Mouse (Mus musculus): ENCODE data around the gene Rslcan18.
"Not testable (repeated sequence)": the region's sequence is repeated elsewhere in the genome, so short reads cannot be mapped to it uniquely, and the experiment has no call there.

Gene Rslcan18

GRCm38 (mm10) chr13:67116163-67116562 is at the start of gene Rslcan18:
Rslcan18 (minus strand) TSS chr13:67116263.
- not testable (repeated sequence) for DNase-seq (ENCODE audit: low spot score in 2 of 2)

- peak; percentile 71 to 77 for DNase-seq (ENCODE audit: low spot score in 2 of 2)
Observed at GRCm38 (mm10) chr13:67128038-67128721, 12.1 kb upstream of the Rslcan18 start.

- DNase-seq (ENCODE audit: low spot score in 2 of 2), result not testable (repeated sequence)
Observed at GRCm38 (mm10) chr13:67127507-67127906, 11.4 kb upstream of the Rslcan18 start.

GRCm38 (mm10) chr13:67124460-67124859 is 8.4 kb upstream of the Rslcan18 start:
- DNase-seq (ENCODE audit: low spot score in 2 of 2), result no peak

DNA sequence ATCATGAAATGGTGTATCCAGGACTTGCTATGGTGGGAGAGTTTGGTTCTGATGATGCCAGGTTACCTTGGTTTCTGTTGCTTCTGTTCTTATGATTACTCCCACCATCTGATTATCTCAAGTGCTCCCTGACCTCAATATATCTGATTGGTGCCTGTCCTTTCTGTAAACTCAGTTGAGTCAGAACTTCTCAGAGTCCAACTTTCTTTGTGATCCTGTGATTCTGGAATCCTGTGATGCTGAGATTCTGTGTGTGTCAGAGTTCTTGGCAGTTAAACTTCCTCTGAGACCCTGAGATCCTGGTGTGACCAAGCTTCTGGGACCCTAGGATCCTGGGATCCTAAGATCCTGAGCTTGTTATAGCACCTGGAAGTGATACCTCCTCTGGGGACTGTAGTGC is 5.3 kb upstream of the Rslcan18 start, which contains the start of gene Zfp759:
TSS of gene Zfp759 (plus strand) at position 301 of the 400 bp plus-strand sequence.
- not testable (repeated sequence) for DNase-seq (ENCODE audit: low spot score in 2 of 2)

- DNase-seq (ENCODE audit: low spot score in 2 of 2), result no peak
Observed at GRCm38 (mm10) chr13:67113287-67113686, 2.8 kb downstream of the Rslcan18 start.

- no peak for DNase-seq (ENCODE audit: low spot score in 2 of 2)
Observed at GRCm38 (mm10) chr13:67112096-67112495, 4.0 kb downstream of the Rslcan18 start.

GRCm38 (mm10) chr13:67108821-67109206 is 7.2 kb downstream of the Rslcan18 start:
- DNase-seq (ENCODE audit: low spot score in 2 of 2), result peak in 1 of 2 experiments; percentile 20

DNA sequence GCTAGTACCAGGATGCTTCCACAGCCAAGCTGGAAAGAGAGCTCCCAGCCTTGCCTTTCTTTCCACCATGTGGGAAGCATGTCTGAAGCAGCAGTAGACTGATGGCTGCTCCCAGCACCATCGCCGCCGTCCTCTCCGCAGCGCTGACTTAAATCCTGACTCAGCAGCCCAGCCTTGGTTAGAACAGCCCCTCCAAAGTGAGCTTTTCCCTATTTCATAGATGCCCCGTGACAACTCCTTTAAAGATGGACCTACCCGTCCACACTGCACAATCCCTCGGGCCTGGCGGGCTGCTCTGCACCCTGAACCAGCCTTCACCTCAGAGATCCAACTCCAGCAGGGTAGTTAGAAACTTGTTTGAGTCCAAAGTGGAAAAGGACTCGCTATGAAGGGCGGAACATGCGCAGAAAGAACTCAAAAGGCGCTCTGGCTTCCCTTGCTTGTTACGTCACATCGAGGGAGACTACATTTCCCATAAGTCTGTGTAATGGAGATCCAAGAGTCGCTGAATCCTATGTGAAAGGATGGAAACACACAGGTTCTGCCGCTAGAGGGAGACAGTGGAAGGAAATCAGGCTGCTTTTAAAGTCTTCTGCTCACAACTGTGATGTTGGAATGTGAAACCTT is 7.8 kb downstream of the Rslcan18 start, which contains the start of gene Gm28557:
TSS of gene Gm28557 (minus strand) at position 411 of the 627 bp plus-strand sequence.
- peak; percentile 77 to 86 for DNase-seq (ENCODE audit: low spot score in 2 of 2)

DNA sequence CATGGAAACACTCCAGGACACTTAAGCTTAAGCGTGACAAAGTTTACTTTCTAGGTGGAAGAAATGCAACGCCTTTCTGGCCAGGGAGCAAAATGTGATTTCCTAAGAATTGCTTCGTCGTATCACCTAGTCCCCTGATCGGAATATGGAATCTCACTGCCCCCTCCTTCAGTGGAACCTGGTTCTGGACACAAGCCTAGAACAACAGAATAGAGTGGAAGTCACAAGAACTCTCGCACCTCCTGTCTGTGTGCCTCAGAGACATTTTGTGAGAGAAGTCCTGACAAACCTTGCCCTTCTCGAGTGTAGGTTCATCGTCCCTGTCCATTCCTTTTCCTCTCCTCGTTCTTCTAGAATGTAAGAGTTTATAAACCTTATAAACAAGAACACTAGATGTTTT is 8.4 kb downstream of the Rslcan18 start:
- DNase-seq (ENCODE audit: low spot score in 2 of 2), result no peak

DNA sequence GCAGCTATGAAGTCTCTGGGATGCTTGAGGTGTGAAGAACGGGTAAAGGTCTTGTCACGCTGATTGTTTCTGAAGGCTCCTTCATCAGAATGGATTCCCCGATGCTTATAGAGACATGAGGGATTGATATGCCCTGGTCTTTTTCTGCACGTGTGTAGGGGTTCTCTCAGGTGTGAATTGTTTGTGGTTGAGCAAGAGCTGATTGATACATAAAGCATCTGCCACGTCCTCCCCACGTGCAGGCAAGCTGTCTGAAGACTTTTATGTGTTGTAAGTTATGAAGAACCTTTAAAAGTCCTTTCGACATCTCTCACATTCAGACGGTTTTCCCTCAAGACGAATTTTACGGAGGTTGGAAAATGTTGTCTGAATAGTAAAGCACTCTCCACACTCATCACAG is 18.2 kb downstream of the Rslcan18 start, which contains the start of gene Zfp708:
TSS of gene Zfp708 (minus strand) at position 101 of the 400 bp plus-strand sequence.
- DNase-seq (ENCODE audit: low spot score in 2 of 2), result no peak

DNA sequence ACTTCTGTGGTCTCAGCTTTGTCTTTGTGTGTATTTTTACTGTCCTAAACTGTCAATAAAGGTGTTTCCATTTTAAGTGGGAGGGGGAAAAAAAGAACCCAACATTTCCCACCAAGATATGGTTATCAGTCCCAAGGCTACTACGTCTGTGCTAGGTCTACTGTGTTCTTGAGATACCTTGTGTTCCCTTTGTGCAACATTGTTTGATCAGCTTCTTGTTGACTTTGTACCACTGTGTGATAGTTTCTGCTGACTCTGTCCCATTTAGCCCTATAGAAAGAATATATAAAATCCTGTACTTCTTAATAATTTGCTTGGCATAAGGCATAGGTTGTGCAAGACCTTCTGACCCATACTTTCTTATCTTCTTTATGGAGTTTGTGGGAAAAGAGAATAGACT is 25.9 kb downstream of the Rslcan18 start:
- no peak for DNase-seq (ENCODE audit: low spot score in 2 of 2)

DNA sequence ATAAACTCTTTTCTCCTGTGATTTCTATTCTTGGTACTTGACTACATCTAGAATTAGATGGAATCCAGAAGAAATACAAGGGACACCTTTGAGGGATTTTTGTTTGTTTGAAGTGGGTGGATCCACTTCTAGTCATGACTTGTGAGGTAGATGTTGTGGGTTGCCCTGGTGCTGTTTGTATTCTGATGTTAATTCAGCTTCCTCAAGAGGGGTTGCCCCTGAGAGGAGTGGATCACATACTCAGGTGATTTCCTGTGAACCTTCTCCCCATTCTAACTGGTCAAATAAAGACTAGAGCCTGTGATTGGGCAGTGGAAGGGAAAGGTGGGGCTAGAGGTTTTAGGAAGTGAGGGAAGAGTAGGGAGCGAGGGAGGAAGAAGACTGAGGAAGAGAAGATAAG is 34.1 kb downstream of the Rslcan18 start:
- DNase-seq (ENCODE audit: low spot score in 2 of 2), result no peak

GRCm38 (mm10) chr13:67081142-67081713 is 34.8 kb downstream of the Rslcan18 start:
- peak; percentile 73 to 74 for DNase-seq (ENCODE audit: low spot score in 2 of 2)

DNA sequence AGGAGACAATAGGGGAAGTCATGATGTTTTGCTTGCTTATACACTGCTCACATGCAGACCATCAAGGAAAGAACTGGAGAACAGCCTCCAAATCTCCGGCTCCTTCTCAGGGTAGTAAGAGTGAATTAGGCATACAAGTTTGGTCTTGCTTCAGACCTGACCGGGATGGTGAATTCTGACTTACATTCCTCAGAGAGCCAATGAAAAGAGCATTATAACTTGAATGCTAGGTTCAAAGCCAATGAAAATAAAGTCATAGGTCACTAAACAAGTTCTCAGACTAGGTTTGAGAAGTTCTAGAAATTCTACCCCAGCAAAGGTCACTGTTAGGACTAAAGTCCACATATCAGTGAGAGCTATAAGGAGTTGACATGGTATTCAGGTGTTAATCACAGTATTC is 38.8 kb downstream of the Rslcan18 start:
- no peak for DNase-seq (ENCODE audit: low spot score in 2 of 2)

DNA sequence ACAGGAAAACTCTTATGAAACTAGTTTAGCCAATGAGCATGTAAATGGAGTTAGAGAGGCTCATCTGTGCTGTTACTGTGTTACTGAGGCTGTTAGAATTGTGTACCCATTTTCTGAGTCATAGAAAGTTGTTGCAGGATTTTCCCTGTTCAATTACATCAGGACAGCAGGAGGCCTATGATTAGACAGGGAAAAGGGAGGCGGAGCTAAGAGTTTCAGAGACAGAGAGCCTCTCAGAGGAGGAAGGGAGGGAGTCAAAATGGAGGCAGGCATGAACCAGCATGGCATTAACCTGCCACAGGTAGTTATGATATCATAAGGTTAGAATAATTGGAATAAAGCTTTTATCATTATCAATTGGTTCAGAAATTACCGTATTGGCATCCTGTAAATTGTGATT is 43.3 kb downstream of the Rslcan18 start:
- no peak for DNase-seq (ENCODE audit: low spot score in 2 of 2)

DNA sequence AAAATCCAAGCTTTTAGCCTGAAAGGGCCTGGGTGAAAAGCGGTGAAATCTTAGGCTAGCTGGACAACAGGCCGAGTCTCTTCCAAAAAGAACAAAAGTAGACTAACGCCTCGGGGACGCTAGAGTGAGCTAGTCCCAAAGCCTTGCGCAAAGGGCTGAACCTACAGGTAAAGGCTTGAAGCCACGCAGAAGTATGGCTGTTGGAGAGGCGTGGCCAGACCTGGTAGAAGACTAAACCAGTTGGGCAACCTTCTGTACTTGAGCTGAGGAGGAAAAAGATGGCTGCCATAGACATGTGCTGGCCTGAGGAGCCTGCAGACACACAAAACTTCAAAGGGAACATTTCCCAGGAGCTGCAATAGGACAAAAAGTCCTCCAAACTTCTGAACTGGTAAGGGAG is 50.7 kb downstream of the Rslcan18 start:
- DNase-seq (ENCODE audit: low spot score in 2 of 2), result no peak

DNA sequence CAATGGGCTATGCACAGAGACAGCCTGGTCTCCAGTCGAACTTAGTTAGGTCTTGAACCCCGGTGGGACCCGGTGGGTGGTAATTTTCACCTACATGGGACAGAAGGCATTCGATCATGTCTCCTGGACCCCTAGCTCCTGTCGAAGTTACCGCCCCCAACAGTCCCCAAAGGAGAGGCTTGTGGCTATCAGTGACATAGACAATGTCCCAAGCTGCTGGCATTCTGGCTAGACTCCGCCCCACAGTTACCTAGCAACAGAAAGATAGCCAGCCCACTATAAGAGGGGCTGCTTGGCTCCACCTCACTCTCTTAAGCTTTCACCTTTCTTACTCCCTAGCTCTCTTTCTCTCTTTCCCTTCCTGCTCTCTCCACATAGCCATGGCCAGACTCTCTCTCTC is 53.6 kb downstream of the Rslcan18 start:
- DNase-seq (ENCODE audit: low spot score in 2 of 2), result no peak

- peak; percentile 87 to 92 for DNase-seq (ENCODE audit: low spot score in 2 of 2)
Observed at GRCm38 (mm10) chr13:67060786-67061358, 55.2 kb downstream of the Rslcan18 start, which contains the start of gene Zfp712. Zfp712 (minus strand) TSS chr13:67061170.

DNA sequence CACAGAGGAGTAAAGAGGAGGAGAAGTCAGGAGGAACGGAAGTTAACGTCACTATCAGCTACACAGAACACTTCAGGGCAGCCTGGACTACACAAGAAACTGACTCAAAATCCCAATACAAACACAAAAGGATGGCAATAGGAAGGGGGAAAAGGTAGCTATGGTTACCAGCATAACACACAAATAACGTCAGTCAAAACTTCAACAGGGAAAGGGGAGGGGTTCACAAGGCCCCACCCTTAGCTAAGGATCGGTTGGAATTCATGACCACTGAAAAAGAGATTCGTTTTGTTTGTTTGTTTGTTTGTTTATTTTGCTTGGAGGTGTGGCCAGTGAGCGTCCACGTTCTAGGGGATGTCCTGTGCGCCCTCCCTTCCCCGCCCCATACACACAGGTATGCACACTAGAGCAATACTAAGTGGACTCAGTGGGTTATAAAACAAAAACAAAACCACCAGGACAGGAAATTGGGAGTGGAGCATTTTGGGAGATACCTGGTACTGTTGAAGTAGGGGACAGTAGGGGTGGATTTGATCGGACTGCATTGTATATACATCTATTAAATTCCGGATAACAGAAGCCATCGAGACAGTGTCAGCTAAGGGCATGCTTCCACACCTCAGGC is 55.8 kb downstream of the Rslcan18 start:
- no peak for DNase-seq (ENCODE audit: low spot score in 2 of 2)

All from urinary bladder, adult 18-20 months (tissue).